Mouse (Mus musculus): ENCODE results near the gene Zbtb20. TPM values are rescaled to one million over a fixed set of nuclear protein-coding genes. Genes with fewer than 3 reads are reported as not detected.

Zbtb20 gene
- total RNA-seq, 2 experiments from 2014 or later: 167 to 189 TPM

DNA sequence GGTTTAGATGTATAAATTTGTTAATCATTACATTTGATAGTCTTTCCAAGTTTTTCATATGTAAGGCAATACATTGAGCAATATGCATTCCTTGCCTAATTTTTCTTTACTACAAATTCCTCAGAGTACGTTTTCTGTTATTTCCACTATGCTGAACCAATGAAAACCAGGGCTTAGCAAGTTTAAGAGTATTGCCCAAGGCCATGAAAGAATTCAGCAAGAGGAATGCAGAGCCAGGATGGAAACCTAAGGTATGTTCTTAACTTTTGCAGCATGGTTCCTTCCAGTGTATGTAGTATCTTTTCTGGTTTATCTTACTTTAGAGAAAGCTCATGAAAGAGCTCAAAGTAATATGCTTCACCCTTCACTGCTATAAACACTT lies 381.2 kb downstream of the Zbtb20 start:
- DNase-seq (ENCODE audit: low spot score): no peak
- intact Hi-C loops (cut with DNase I): no loop called here

DNA sequence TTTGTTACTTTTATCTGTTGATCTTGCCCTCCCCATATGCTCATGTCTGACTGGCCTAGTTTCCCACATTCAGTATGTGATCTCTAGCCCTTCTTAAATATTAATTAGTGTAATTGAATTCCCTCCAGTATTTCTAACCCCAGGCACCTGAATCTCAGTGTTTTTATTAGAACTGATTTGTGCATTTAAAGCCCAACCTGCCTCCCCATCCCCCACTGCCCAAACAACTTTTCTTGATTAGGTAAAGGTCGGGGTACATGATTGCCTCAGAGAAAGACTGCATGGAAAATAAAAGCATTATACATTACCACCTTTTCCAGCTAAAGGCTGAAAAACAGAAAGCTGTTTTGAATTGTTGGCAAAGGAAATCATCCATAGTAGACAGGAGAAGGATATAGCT lies 383.8 kb downstream of the Zbtb20 start:
- intact Hi-C loops (cut with DNase I): no loop called here
- no peak for DNase-seq (ENCODE audit: low spot score)

DNA sequence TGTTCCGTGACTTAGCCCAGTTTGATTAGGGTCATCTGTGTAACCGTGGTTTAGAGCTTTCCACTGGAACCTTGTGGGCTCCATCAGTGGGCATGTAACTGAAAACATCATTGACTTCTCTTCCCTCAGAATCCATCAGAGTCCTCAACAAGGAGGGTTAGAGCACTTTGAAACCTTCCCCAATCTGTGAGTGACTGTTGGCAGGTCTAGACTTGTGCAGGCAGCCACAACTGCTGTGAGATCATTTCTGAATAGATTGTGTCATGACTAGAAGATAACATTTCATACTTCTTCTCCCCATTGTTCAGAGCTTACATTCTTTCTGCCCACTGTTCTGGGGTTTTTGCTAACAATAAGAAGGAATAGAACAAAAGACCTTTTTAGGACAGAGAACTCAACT lies 385.2 kb downstream of the Zbtb20 start:
- no peak for DNase-seq (ENCODE audit: low spot score)
- intact Hi-C loops (cut with DNase I): no loop called here

DNA sequence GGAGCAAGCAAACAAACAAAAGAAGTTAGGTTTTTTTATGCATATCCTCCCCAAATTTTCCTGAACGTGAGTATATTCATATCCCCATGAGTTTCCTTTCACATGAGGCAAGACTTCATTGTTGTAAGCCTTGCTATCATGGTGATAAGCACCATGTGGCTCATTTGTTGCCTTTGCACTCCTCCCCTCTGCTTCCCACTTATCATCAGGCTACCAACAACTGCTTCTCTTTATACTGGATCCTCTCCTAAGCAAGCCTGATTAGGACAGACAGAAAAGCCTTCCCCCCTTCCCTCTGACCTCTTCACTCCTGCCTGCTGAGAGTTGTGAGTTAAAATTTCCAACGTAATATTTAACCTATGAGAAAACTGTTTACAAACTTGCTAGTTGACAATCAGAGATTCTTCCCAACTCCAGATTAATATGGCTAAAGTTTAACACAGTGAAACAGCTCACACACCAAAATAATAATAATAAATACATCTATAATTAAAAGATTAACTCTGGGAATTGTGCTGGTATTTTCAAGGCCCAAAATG lies 398.4 kb downstream of the Zbtb20 start:
- intact Hi-C loops (cut with DNase I): no loop called here
- DNase-seq (ENCODE audit: low spot score): no peak

DNA sequence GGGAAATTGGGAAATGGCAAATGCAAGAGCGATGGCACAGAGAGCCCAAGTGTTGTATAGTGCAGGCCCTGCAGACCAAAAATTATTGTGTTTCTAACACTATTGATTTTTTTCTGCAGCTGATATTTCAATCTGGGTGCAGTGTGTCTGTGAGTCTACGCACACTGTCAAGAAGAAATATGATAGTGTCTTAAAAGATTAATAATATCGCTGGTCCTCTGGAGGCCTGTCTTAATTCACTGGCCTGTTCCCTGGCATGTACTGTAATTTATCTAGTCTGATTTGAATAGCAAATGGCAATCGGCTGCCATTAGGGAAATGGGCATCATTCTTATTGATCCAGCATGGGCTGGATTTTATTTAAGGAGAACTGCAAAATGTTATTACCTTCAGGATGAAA lies 401.1 kb downstream of the Zbtb20 start:
- DNase-seq (ENCODE audit: low spot score): no peak
- intact Hi-C loops (cut with DNase I): no loop called here

DNA sequence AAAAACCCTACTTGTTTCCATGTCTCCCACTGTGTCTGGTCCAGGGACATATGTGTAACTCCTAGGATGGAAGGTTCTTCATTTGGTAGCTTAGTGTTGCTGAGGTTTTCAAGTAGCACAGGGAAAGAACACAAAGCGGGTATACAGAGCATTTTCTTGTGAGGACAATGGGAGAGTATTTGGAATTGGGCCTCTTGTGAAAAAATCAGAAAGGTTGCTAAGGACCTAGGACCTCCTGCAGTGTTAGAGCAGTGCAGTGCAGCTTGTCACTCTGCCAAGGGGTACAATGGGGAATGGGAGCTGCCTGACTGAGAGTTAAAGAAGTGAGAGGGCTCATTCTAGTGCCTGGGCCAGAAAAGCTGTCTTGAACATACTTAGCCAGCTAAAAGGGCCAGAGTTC lies 410.6 kb downstream of the Zbtb20 start:
- intact Hi-C loops (cut with DNase I): loop anchor here (5.0 kb wide), 1 partner anchor 46 kb away; no protein-coding TSS in a partner anchor

DNA sequence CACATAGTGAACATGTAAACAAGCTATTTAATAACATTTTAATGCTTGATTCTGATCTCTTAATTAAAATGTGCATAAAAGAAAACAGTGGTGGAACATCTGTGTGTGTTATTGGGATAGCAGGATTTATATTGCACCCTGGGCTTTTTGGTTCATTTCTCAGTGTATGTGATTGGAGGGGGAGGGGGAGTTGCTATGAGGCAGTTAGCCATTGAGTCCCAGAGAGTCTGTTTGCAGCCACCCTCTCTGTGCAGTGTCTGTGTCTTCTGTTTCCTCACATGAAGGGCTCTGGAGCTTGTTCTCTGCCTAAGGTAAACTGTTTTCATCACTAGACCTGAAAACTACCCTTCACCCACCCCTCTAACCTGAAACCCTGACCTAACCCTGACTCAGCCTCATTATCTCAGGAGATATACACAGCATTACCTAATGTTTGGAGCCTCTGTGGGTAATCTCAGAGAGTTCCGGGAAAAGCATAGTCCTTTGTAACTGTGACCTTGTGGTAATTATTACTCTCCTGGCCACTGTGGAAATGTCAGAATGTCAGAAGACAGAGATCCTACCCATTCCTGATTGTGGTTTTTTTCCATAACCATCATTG lies 411.2 kb downstream of the Zbtb20 start:
- intact Hi-C loops (cut with DNase I): loop anchor here (5.0 kb wide), 1 partner anchor 45 kb away; no protein-coding TSS in a partner anchor

More for the DNA sequence above, 410.6 kb downstream of the Zbtb20 start:
- no peak for DNase-seq (ENCODE audit: low spot score)

DNA sequence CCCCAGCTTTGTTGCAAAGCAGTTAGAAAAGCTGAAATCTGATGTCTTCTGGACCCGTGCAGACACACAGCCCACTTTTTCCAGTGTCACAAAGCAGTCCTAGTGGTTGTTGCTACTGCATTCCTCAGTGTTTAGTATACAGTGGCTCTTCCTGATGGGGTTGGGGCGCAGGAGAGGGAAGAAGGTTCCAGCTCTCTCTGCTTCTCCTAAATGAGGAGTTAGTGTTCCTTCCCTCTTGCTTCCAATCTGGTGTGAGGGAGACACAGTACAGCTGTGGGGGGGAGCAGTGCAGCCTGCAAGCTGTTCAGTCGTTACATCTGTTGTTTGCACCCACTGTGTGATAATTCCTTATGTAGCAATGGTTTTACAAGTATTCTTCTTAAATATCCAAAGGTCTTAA lies 415.7 kb downstream of the Zbtb20 start:
- DNase-seq (ENCODE audit: low spot score): no peak
- intact Hi-C loops (cut with DNase I): no loop called here

More for the DNA sequence above, 411.2 kb downstream of the Zbtb20 start:
- DNase-seq (ENCODE audit: low spot score): no peak

DNA sequence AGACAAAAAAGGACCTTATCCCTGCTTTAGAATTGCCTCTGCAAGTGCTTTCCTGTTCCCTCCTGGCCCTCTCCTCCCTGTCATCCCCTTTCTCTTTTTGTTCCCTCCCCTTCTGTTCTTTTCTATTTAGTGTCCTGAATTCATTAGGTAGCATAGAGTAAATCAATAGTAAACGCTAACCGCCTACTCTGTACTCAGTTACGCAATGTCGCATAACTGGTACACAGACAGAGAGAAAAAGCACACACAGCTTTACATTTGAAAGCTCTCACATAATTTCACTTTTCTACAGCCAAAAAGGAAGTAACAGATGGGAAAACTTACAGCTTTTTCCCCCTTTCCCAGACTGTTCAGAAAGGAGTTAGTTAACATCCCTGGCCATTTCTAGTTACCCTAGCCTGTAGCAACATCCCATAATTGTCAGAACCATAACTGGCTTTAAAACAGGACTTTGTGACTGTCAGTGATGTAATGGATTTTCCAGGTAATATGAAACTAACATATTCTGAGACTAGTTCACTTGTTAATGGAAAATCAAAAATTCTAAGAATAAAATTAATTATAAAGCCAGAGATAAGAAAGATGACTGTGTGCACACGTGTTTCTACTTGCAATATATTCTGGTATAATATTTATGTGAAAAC lies 422.4 kb downstream of the Zbtb20 start:
- no peak for DNase-seq (ENCODE audit: low spot score)
- intact Hi-C loops (cut with DNase I): no loop called here

DNA sequence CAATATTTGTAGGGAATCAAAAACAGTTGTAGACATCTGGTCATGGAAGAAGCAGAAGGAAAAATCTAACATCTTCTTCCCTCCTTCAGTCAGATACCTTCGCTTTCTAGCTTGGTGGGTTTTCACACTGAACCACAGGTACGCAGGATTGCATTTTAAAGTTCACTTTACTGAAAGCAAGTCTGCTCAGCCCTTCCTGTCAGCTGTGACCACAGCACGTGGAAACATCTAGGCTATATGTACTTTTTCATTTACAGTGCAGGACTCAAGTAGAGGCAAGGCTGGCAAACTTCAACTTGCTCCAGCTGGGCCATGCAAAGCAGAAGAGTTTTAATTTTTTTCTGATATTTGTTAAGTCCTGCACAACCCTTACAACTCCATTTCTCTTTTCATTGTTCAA lies 424.7 kb downstream of the Zbtb20 start:
- intact Hi-C loops (cut with DNase I): no loop called here
- no peak for DNase-seq (ENCODE audit: low spot score)

DNA sequence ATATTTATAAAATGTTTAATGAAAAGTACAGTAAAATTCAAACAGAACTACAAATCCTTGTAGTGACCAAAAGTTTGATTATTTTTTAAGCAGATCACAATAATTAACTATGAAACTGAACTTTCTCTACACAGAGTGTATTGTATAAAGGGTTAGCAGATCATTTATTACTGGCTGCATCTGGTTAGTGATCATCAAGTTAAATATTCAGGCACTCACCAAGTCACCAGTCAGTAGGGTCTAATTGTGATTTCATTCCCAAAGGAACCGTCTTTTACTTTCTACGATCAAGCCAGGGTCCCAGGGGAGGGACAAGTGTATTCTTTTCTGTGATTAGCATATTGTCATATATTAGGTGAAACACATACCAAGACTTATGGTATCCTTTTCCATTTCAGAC lies 426.5 kb downstream of the Zbtb20 start:
- intact Hi-C loops (cut with DNase I): loop anchor here (2.0 kb wide), 1 partner anchor 61 kb away; no protein-coding TSS in a partner anchor
- no peak for DNase-seq (ENCODE audit: low spot score)

DNA sequence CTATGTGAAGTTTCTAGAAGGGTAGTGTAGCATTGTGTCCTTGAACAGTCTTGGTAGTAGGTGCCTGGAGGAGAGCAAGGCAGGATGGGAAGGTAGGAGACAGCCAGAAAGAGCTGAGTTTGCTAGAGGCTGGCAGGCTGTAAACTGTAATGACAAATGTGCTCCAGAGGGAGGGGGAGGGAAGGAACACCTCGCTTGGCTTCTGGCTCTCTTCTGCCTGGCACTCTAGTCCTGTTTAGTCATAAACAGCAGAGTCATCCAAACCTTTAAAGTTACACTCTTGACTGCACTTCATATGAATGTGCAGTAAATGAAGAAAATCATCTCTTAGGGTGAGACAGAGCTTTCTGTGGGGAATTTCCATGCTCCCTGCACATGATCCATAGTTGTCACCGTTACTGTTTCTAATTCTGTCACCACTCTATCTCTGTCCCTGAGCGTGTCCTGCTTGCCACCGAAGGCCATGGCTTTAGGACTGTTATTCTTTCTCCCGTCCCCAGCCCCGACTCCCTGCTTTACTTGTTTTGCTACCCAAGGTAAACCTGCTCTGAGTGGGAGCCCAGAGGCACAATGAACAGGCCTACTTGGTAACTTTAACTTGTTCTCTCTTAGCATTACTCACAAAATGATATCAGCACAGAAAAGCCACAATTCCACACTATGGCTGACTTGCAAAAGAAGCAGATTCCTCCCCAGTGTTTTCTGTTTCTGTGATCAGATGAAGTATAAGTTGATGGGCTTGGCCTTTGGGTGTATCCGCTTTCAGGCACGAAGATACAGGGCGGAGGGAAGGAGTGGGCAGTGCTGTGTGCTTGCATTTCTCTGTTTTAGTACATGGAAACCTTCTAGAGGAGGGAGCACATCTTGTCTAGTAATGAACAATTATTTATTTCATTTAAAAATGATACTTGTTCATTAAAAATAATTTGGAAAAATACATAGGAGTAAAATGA lies 427.8 kb downstream of the Zbtb20 start:
- peak; percentile 26 for DNase-seq (ENCODE audit: low spot score)
- intact Hi-C loops (cut with DNase I): loop anchor here (2.0 kb wide), 1 partner anchor 59 kb away; no protein-coding TSS in a partner anchor

DNA sequence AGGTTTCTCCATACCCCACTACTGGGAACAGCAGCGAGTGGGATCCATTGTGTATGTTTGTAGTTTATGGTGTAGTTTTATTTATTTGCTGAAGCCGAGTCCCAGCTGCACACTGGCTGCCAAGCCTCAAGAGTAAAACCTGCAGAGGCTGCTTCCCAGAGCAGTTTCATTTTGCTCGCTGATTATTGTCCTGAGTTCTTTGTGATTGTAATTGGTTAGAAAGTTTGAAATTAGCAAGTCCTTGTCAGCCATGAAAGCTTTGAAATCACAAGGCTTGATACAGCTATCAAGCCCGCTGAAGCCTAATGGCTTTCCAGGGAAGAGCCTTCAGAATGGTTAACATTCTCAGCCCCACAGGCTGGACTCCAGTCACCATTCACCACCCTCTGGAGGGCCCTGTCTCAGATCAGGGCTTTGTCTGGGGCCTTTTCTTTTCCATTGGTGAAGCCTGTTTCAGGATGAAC lies 434.3 kb downstream of the Zbtb20 start:
- intact Hi-C loops (cut with DNase I): no loop called here
- no peak for DNase-seq (ENCODE audit: low spot score)

DNA sequence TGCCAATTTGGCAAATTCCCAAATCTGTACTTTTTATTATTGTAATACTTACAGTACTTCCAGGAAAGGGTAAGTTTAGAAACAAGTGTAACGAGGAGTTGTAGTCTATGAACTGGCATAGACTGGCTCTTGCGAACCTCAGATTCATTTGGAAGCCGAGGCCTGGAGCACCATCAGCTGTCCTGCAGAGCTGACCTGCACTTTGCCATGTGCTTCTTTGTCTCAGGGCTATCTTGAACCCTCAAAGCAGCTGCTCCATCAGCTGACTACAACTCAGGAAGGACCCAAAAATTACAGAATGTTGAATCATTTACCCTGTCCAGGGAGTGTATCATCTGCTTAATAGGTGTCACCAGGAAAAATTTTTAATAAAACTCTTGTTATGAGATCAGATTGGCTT lies 448.3 kb downstream of the Zbtb20 start:
- intact Hi-C loops (cut with DNase I): no loop called here
- DNase-seq (ENCODE audit: low spot score): no peak

DNA sequence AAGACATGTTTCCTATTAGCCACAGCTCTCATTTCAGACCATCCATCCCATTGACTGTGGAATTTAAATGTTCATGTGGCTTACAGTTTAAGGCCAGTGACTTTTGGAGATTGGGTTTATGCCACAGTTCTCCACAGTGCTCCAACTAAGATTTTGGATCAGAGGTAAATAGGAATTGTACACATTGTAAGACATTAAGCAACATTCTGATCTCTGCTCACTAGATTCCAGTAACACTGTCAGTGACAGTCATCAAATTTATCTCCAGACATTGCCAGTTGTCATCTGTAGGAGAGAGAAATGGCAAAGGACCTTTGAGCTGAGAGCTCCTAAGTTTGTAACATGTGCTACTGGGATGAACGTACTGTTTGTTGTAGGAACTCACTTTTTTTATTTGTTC lies 452.5 kb downstream of the Zbtb20 start:
- intact Hi-C loops (cut with DNase I): loop anchor here (5.0 kb wide), 1 partner anchor 104 kb away; no protein-coding TSS in a partner anchor
- no peak for DNase-seq (ENCODE audit: low spot score)

DNA sequence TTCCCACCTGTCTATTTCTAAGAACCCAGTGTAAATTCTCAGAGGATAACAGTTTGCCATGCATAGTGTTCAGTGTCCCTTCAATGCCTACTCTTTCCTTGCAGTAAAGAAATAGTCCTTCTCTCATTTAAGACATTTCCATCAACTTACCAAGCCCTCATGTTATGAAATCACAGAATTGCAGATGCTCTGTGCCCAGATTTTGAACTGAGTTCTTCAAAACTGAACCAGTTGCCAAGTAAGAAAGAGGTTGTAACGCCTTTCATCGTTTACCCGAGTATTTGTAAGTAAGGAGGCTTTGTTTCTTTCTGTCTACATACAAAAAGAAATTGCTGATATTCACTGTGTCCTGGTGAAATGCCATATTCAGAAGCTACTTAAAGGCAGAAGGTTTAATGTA lies 454.5 kb downstream of the Zbtb20 start:
- intact Hi-C loops (cut with DNase I): loop anchor here (5.0 kb wide), 1 partner anchor 43 kb away; no protein-coding TSS in a partner anchor
- no peak for DNase-seq (ENCODE audit: low spot score)

DNA sequence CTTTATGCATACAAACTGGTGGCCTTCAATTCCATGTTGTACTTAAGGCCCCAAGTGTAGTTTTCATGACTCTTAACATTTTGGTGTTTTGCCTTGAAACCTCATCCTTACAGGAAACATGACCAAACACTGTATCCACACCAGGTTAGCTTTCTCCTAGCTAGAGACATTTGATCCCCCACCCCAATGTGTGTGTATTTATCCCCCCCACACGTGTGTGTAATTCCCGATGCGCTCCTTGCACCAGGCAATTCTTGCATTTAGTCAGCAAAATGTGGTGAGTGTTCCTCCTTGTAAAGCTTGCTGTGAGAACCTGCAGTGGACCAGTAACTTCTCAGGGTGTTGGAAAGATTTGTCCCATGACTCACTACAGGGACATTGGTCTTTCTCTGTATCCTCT lies 455.8 kb downstream of the Zbtb20 start:
- DNase-seq (ENCODE audit: low spot score): no peak
- intact Hi-C loops (cut with DNase I): loop anchor here (5.0 kb wide), 1 partner anchor 44 kb away; no protein-coding TSS in a partner anchor

DNA sequence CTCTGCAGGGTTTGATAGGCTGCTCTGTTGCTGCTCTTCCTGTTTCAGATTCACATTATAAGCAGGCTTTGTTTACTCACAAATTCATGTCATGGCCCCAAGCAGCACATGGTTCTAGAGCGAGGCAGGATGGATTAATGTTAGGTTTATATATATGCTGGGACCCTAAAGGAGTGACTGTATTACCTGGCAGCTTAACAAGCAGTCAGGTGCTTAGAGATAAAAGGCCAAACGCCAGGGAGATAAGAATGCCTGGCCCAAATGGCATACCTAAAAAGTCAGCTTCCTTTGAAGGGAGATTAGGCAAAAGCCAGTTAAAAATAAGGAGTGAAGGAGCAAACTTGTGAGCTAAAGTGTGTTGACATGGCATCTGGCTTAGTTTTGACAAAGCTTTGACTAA lies 457.1 kb downstream of the Zbtb20 start:
- DNase-seq (ENCODE audit: low spot score): no peak
- intact Hi-C loops (cut with DNase I): loop anchor here (5.0 kb wide), 1 partner anchor 45 kb away; no protein-coding TSS in a partner anchor

DNA sequence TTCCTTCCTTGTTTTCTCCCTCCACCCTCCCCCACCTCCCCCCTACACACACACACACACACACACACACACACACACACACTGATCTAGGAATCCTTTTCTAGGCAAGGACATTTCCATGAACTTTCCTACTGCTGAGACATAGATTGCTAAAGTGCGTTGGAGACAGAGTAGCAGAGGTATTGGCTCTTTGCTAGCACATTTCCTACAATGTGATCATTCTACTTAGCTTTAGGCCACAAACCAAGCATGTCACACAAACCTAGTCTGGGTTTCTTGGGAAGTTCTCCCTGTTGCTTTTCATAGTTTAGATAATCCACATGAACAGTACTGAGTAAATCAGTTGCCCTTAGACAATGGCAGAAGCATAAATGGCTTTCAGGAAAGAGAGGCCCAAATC lies 457.6 kb downstream of the Zbtb20 start:
- DNase-seq (ENCODE audit: low spot score): no peak
- intact Hi-C loops (cut with DNase I): loop anchor here (5.0 kb wide), 1 partner anchor 46 kb away; no protein-coding TSS in a partner anchor
